ENCODE assay signal across 9 mouse cellular contexts in genomic region chr11:36490085-36490484, GRCm38 (mm10).
DNase-seq lines count a peak whose midpoint lies in the region; ATAC-seq and TF ChIP-seq lines count a peak whose summit lies in the region.
"Had no signal": no experiment of that assay in that cellular context is flagged by ENCODE, and none has a peak within 500 bp of the region (broad histone marks: within the 10 kb centered on the region; RNA-seq: fewer than 3 reads in every experiment).

No protein-coding gene starts in this region.

- ATAC-seq in midbrain, embryonic 11.5 days (ENCODE audit: low FRiP score) = peak; percentile 35; the same call in 1 of the 2 replicates
- no peak for ATAC-seq in midbrain, embryonic 15.5 days (replicated peaks)
- peak; percentile 6; the same call in 1 of the 2 replicates for ATAC-seq in neural tube, embryonic 14.5 days (ENCODE audit: low read depth)
- no peak for ATAC-seq in forebrain, embryonic 11.5 days (replicated peaks; ENCODE audit: low FRiP score)

- TF ChIP-seq POLR2A in heart, adult 2 months (IDR thresholded peaks at IDR 0.05; ENCODE audit: insufficient read depth, low read depth, low read length) = no peak

- intact Hi-C loops in heart, adult 2 months (cut with DNase I) = no loop called here
- intact Hi-C loops in heart, postnatal 25 days (cut with DNase I) = no loop called here

- WGBS in heart, adult 2 months = 62% methylated on average over 7 of the region's 7 CpGs
- WGBS in midbrain, embryonic 11.5 days = 62% methylated on average over 7 of the region's 7 CpGs
- WGBS in midbrain, embryonic 15.5 days = 59% methylated on average over 7 of the region's 7 CpGs
- 51% methylated on average over 7 of the region's 7 CpGs for WGBS in neural tube, embryonic 14.5 days
- WGBS in forebrain, embryonic 11.5 days = 57% methylated on average over 7 of the region's 7 CpGs

- no peaks in the 10 kb centered on the region for H3K9me3 ChIP-seq in midbrain, embryonic 11.5 days (ENCODE audit: control insufficient read depth, low read length)
- H3K9me3 ChIP-seq in midbrain, embryonic 15.5 days = no peaks in the 10 kb centered on the region
- H3K9me3 ChIP-seq in neural tube, embryonic 14.5 days (ENCODE audit: control insufficient read depth, low read length) = no peaks in the 10 kb centered on the region
- H3K9me3 ChIP-seq in forebrain, embryonic 11.5 days (ENCODE audit: control insufficient read depth, low read length) = no peaks in the 10 kb centered on the region

- no peaks in the 10 kb centered on the region for H3K27me3 ChIP-seq in heart, adult 2 months (ENCODE audit: control insufficient read depth, insufficient read depth, low read length)
- H3K27me3 ChIP-seq in midbrain, embryonic 11.5 days (ENCODE audit: control insufficient read depth, insufficient read depth, low read length) = no peaks in the 10 kb centered on the region
- no peaks in the 10 kb centered on the region for H3K27me3 ChIP-seq in midbrain, embryonic 15.5 days (replicated peaks)
- no peaks in the 10 kb centered on the region for H3K27me3 ChIP-seq in neural tube, embryonic 14.5 days (ENCODE audit: control insufficient read depth, insufficient read depth, low read length)
- H3K27me3 ChIP-seq in forebrain, embryonic 11.5 days (ENCODE audit: control insufficient read depth, insufficient read depth, low read length) = no peaks in the 10 kb centered on the region

- no peak overlapping the region for H3K27ac ChIP-seq in heart, adult 2 months
- H3K27ac ChIP-seq in midbrain, embryonic 11.5 days (ENCODE audit: low read depth, low read length) = no peak overlapping the region
- no peak overlapping the region for H3K27ac ChIP-seq in midbrain, embryonic 15.5 days
- no peak overlapping the region for H3K27ac ChIP-seq in neural tube, embryonic 14.5 days (ENCODE audit: low read depth, low read length)
- H3K27ac ChIP-seq in forebrain, embryonic 11.5 days (ENCODE audit: low read depth, low read length) = no peak overlapping the region

- no peaks in the 10 kb centered on the region for H3K79me2 ChIP-seq in heart, adult 2 months (replicated peaks; ENCODE audit: control insufficient read depth, insufficient read depth, low read length)

- H3K4me1 ChIP-seq in heart, adult 2 months (ENCODE audit: control insufficient read depth, insufficient read depth, low read length) = no peaks in the 10 kb centered on the region
- H3K4me1 ChIP-seq in midbrain, embryonic 11.5 days (ENCODE audit: control insufficient read depth, insufficient read depth, low read length) = no peaks in the 10 kb centered on the region
- H3K4me1 ChIP-seq in midbrain, embryonic 15.5 days = peaks cover 22% of the 10 kb centered on the region
- H3K4me1 ChIP-seq in neural tube, embryonic 14.5 days (ENCODE audit: control insufficient read depth, insufficient read depth, low read length) = no peaks in the 10 kb centered on the region
- no peaks in the 10 kb centered on the region for H3K4me1 ChIP-seq in forebrain, embryonic 11.5 days (replicated peaks; ENCODE audit: control insufficient read depth, insufficient read depth, low read length)

- TF ChIP-seq CTCF in heart, adult 2 months (IDR thresholded peaks at IDR 0.05) = peak; percentile 75

- TF ChIP-seq EP300 in heart, adult 2 months (IDR thresholded peaks at IDR 0.05; ENCODE audit: insufficient read depth, low read depth, low read length) = no peak

- no peaks in the 10 kb centered on the region for H3K36me3 ChIP-seq in heart, adult 2 months (ENCODE audit: control insufficient read depth, insufficient read depth, low read length)
- no peaks in the 10 kb centered on the region for H3K36me3 ChIP-seq in midbrain, embryonic 11.5 days (ENCODE audit: control insufficient read depth, insufficient read depth, low read length)
- no peaks in the 10 kb centered on the region for H3K36me3 ChIP-seq in midbrain, embryonic 15.5 days (replicated peaks)
- H3K36me3 ChIP-seq in neural tube, embryonic 14.5 days (ENCODE audit: control insufficient read depth, insufficient read depth, low read length) = no peaks in the 10 kb centered on the region
- H3K36me3 ChIP-seq in forebrain, embryonic 11.5 days (ENCODE audit: control insufficient read depth, insufficient read depth, low read length) = no peaks in the 10 kb centered on the region
- H3K36me3 ChIP-seq: G1E had no signal

- DNase-seq in heart, adult 2 months = no peak
- no peak for DNase-seq in heart, postnatal 25 days (ENCODE audit: low spot score)
- DNase-seq in midbrain, embryonic 11.5 days (ENCODE audit: low spot score, missing footprints) = no peak
- DNase-seq in cerebellum, adult 9-10 months = peak; percentile 35
- DNase-seq in forebrain, embryonic 11.5 days (ENCODE audit: low spot score) = no peak
- no peak for DNase-seq in left cerebral cortex, adult 8-10 months (ENCODE audit: low spot score in 2 of 2)

- no peak overlapping the region for H3K4me2 ChIP-seq in midbrain, embryonic 11.5 days
- no peak overlapping the region for H3K4me2 ChIP-seq in midbrain, embryonic 15.5 days
- H3K4me2 ChIP-seq in neural tube, embryonic 14.5 days (ENCODE audit: low read depth, low read length) = no peak overlapping the region
- no peak overlapping the region for H3K4me2 ChIP-seq in forebrain, embryonic 11.5 days (ENCODE audit: low read depth, low read length, severe bottlenecking)

- H3K9ac ChIP-seq in heart, adult 2 months (ENCODE audit: low read depth, low read length) = no peak overlapping the region
- no peak overlapping the region for H3K9ac ChIP-seq in midbrain, embryonic 11.5 days (ENCODE audit: low read length)
- no peak overlapping the region for H3K9ac ChIP-seq in midbrain, embryonic 15.5 days
- no peak overlapping the region for H3K9ac ChIP-seq in neural tube, embryonic 14.5 days (replicated peaks; ENCODE audit: low read depth, low read length)
- H3K9ac ChIP-seq in forebrain, embryonic 11.5 days (ENCODE audit: low read length) = no peak overlapping the region

- no peak overlapping the region for H3K4me3 ChIP-seq in heart, adult 2 months
- H3K4me3 ChIP-seq in midbrain, embryonic 11.5 days (ENCODE audit: low read depth, low read length) = no peak overlapping the region
- H3K4me3 ChIP-seq in midbrain, embryonic 15.5 days = no peak overlapping the region
- H3K4me3 ChIP-seq in neural tube, embryonic 14.5 days (ENCODE audit: low read depth, low read length) = no peak overlapping the region
- no peak overlapping the region for H3K4me3 ChIP-seq in forebrain, embryonic 11.5 days (ENCODE audit: low read depth, low read length)

Comparison
In these comparisons a context has a peak if more than half of its experiments do, and no peak if none do; other contexts are left out.
1. ATAC-seq: peak in midbrain, embryonic 11.5 days (single experiment) and neural tube, embryonic 14.5 days (single experiment); none in midbrain, embryonic 15.5 days (single experiment) and forebrain, embryonic 11.5 days (single experiment).